Mouse (Mus musculus): ENCODE data around the gene Crispld2.
A peak's percentile ranks its signal among the peaks of the same experiment; 100 is the strongest.

Crispld2 gene

DNA sequence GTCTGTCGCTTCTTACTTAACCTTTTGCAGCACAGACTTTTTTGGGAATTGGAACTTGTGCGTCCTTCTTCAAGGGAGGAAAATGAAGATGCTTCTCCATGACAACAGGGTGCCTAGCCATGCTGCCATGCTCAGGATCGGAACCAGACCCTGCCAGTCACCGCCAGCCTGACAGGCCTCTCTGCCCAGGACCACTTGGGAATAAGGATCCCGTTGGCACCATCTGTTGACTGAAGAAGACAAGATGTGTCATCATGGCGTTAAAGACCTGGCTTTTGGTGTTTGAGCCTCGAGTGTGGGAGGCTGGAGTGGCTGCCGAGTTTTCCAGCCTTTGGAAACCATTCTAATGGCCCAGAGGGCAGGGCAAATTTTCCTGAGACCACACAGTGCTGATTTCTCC lies 45.4 kb downstream of the Crispld2 start:
- DNase-seq: no peak

- DNase-seq: no peak
Observed at GRCm38 (mm10) chr8:120038741-120039140, 46.5 kb downstream of the Crispld2 start.

- no peak for DNase-seq
Observed at GRCm38 (mm10) chr8:120039313-120039919, 47.2 kb downstream of the Crispld2 start.

GRCm38 (mm10) chr8:120040861-120041260 lies 48.6 kb downstream of the Crispld2 start:
- peak; percentile 33 for DNase-seq

DNA sequence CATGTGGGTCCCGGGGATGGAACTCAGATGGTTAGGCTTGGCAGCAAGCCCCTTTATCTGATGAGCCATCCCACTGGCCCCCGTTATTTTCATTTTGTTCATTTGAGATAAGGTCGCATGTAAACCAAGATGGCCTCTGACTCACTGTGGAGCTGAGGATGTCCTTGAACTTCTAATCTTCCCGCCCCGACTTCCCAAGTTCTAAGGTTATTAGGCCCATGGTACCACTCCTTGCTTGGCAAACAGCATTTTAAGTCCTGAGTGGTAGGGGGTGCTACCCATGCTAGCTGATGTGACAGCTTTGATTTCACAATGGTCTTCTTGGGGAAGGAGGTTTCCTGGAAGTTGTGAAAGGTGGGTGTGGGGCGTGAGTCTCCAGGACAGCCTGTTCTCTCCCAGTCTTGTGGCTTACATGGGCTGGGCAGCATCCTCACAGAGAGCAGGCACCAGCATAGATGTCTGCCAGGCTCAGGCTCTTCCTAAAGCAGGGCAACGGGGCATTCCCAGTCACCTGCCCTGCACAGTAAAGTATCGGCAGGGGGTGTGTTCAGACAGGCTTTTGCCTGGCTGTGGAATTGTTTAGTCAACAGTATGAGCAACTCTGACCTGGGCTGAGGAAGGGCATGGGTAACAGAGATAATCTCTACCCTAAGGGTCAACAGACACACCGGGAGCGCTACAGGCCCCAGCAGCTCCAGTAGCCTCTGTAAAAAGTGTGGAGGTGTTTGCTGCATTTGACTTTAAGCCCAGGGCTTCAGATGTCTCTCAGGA lies 50.5 kb downstream of the Crispld2 start:
- DNase-seq: no peak

DNA sequence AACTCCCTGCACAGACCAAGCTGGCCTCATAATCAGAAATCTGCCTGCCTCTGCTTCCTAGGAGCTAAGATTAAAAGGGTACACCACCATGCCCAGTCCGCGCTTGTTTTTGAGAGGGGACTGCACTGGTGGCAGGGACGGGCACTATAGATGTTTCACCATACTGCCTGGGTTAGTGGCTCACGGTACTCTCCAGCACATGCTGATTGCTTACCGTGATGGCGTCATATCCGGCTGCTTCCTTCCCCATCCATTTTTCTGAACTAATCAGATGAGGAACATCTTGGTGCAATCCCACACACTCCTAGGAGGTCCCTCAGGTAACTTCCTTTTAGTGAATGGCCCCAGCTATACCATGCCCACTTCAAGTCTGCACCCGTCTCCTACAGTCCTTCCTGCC lies 52.7 kb downstream of the Crispld2 start:
- DNase-seq: no peak

GRCm38 (mm10) chr8:120045471-120045870 lies 53.2 kb downstream of the Crispld2 start:
- no peak for DNase-seq

DNA sequence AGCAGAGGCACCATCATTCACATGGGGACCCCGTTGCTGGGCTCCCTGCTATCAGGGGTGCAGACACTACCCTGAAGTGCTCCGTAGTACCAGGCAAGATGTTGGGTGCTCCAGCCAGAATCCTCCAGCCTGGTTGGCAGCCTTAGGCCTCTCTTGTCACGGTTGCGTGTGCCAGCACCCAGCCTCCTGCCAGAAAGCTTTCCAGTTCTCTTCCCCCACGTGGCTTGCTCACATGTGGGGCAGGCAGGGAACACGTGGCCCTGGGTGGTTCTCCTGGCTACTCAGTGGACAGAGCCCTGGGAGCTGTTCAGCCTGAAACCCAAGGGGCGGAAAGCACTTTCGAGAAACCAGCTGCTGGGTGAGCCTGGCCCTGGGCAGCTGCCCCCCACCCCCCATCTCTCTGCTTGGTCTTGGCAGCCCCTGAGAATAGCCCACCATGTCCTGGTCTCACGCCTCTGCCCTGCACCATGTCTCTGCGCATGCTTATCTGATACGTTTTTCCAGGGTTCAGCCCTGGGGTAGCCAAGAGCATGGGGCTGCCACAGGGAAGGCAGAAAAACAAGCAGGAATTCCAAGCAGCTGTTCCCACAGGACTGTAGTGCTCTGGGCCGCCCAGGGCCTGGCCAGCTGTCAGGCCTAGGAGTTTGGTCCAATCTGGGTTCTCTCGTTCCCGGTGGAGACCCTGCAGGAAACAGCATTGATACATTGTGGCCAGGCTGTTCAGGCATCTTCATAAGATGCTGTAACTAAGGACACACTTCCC lies 54.2 kb downstream of the Crispld2 start:
- DNase-seq: no peak

- peak; percentile 78 for DNase-seq
Observed at GRCm38 (mm10) chr8:120049949-120050348, 57.7 kb downstream of the Crispld2 start.

- no peak for DNase-seq
Observed at GRCm38 (mm10) chr8:120050376-120050775, 58.1 kb downstream of the Crispld2 start.

- DNase-seq: peak; percentile 65
Observed at GRCm38 (mm10) chr8:120051006-120051405, 58.8 kb downstream of the Crispld2 start.

DNA sequence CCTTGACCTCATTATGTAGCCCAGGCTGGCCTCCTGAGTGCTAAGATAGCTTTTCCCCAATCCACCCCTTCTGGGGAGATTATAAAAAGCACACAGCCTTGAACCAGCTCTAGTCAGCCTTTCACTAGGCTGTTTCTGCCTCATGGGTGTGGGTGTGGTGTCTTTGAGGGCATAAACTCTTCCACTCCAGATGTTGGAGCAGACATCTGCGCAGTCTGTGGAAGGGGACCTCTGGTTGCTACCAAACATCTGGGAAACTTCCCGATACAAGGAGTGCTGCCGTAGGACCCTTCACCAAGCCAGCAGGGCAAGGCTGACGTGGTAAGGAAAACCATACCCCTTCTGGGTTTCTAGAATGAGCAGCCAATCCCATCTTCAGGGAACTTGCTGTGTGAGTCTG lies 59.7 kb downstream of the Crispld2 start:
- DNase-seq: no peak

DNA sequence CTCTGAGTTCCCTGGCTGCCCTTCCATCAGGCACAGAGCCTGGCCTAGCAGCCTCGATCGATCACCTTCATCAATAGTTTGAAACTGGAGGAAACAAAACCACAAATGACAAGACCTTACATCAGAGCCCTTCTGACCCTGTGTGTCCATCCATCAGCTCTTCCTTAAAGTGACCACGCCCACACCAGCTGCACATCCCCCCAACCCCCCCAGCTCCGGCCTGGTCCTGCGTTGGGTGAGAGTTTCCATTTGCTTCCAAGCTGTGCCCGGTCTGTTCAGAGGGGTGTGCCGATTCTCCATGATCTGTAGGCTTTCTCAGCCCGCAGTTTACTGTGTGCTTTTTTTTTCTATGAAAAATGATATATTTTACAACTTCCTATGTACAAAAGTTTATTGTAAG lies 60.1 kb downstream of the Crispld2 start:
- no peak for DNase-seq

GRCm38 (mm10) chr8:120054833-120055232 lies 62.6 kb downstream of the Crispld2 start:
- DNase-seq: no peak

- no peak for DNase-seq
Observed at GRCm38 (mm10) chr8:120057078-120057477, 64.8 kb downstream of the Crispld2 start.

- no peak for DNase-seq
Observed at GRCm38 (mm10) chr8:120062742-120063141, 70.5 kb downstream of the Crispld2 start.

- DNase-seq: peak; percentile 71
Observed at GRCm38 (mm10) chr8:120063326-120063725, 71.1 kb downstream of the Crispld2 start.

DNA sequence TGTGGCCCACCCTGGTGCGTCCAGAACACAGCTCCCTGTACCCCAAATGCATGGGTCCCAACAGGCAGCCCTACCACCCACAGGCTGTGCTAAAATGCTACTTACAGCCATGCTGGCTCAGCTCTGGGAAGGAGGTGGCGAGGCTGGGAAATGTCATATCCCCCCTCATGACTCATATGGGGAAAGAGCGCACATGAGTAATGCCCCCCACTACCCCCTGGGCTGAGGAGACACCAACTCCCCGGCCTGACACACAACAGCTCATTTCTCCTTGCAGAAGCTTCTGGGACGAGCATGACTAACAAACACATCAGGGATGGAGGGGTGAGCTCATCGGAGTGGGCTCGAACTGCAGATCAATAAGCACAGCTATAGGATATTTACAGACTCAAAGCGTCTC lies 73.4 kb downstream of the Crispld2 start:
- no peak for DNase-seq

GRCm38 (mm10) chr8:120066226-120066625 lies 74.0 kb downstream of the Crispld2 start:
- DNase-seq: no peak

DNA sequence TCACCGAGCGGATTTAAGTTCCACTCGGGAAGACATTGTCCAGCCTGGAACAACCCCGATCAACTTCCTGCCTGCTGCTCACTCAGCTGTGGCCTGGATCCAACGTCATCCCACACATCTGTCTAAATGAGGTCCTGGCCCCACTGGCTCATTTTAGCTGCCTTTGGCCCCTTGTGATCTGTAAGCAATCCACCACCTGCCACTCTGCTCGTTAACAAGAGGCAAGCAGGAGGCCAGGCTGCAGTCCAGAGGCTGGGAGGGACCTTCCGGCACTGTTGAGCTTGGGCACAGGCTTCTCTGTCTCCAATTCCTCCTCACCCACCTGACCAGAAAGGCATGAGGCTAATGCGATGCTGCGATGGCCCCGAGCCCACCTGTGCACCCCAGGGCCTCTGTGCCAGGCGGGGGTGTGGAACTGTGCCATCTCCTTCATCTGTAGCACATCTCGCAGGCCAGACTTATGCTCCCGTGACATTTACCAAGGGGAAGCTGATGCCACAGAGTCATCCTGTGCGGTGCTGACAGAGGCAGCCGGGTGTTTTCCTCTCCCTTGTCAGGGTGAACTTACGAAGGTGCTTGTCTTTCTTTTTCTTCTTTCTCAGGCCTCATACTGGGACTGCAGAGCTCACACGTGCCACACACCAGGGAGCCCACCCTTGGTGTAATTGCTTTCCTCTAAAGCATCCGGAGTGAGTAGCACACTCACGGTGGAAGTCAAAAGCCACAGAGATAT lies 75.9 kb downstream of the Crispld2 start:
- DNase-seq: peak; percentile 50

DNA sequence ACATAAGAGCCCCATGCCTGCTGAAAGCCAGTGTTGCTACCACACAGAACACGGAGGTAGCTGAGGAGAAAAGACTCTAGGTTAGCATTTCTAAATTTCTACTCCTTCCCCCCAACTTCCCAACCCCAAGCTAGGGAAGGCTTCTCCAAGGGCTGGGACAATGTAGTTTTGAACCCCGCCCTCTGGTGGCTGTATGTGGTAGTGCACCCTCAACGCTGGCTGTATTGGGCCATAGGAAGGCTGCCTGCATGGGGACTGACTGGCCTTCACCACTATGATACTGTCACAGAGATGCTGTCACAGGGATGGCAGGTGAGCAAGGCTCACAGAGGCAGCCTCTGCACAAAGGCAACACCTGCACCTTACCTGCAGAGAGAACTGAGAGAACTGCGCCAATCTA lies 79.4 kb downstream of the Crispld2 start:
- DNase-seq: peak; percentile 79

DNA sequence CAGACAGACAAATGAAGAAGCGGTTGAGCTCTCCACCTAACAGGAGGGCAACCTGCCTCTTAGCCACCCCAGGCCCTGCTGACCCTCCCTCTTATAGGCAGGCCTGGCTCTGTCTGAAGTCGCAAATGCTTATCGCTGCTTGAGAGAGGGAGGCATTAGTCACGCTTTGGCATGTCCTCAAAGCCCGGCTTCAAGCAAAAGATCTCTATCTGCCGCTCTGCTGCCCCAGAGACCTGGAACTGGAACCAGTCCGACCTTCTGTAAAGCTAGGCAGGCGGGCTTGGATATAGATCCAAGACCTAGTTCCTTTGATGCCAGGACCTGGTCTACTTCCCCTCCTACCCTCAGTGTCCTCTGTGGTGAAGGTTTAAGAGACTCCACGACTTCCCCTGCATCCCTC lies 80.0 kb downstream of the Crispld2 start:
- no peak for DNase-seq

GRCm38 (mm10) chr8:120072827-120073226 lies 80.6 kb downstream of the Crispld2 start:
- no peak for DNase-seq

Data from thymus, postnatal 14 days (tissue).